Mouse (Mus musculus) heart, adult 9 months (tissue): Measurements from ENCODE around the gene Sox5.

Source experiments
- DNase-seq, 2 experiments: peaks; one replicate each; pipeline ENCODE4 v3.0.0; 2022; ENCODE audit warnings: low spot score in 2 of 2

The Sox5 gene

DNA sequence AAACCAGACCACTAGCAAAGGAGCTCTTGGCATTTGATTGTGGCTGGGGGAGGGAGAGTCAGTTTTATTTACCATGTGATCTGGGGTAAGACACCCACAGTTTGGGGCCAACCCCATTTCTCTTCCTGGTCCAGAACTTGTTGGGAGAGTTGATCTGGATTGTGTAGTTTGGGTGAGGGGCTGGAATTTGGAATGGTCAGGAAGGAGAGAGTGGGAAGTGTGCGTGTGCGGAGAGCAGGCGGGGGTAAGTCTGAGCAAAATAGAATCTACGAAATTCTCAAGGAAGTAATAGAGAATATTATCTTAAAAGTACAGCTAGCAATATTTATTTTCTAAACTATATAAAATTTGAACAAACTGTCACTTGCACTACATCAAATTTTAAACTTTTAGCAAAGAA is 445.0 kb downstream of the Sox5 start:
- DNase-seq, result no peak

DNA sequence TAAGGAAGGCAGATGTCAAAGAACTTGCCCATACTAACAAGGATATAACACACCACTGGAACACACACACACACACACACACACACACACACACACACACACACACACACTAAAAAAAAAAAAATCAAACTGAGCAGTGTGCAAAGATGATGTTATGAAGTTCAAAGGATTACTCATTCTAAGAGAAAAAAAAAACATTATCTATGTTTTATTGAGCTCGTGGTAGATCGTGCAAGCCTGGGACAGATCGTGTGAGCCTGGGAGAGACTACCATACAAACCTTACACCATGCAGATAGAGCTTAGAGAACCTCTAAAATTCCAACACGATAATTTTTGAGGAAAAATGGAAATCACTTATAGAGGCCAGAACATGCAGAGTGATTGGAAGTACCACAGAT is 448.6 kb downstream of the Sox5 start:
- DNase-seq, result no peak

DNA sequence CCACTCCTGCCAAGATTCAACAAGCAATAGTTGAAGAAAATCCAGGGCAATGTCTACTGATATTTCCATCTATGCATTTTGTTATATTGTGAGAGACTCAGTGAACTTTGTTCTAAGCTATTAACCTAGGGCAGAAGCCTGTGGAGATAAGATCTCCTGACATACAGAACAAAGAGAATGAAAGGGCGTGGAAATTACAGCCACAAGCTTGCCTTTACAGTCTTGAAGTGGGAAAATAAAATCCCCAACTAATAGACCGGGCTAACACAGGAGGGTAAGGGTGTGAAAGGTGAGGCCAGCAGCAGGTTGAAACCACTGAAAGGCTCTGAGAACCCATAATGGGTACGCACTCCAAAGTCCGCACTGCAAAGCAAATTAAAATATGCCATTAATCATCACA is 449.8 kb downstream of the Sox5 start:
- DNase-seq, result no peak

DNA sequence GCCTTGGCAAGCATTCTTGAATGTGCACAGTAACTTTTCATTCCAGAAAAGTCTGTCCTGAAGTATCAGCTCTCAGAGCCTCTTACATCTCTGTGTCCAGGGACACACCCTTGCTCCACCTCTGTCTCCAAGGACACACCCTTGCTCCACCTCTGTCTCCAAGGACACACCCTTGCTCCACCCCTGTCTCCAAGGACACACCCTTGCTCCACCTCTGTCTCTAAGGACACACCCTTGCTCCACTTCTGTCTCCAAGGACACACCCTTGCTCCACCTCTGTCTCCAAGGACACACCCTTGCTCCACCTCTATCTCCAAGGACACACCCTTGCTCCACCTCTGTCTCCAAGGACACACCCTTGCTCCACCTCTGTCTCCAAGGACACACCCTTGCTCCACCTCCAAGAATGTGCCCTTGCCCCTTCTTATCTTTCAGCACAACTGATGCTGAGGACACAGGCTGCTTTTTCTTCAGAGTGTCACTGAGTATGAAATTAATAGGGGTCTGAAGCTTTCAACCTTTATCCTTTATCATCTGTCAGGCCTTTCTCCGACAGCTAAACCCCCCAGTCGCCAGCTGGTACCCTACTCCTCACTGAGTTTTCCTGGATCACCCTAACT is 452.4 kb downstream of the Sox5 start:
- no peak for DNase-seq

DNA sequence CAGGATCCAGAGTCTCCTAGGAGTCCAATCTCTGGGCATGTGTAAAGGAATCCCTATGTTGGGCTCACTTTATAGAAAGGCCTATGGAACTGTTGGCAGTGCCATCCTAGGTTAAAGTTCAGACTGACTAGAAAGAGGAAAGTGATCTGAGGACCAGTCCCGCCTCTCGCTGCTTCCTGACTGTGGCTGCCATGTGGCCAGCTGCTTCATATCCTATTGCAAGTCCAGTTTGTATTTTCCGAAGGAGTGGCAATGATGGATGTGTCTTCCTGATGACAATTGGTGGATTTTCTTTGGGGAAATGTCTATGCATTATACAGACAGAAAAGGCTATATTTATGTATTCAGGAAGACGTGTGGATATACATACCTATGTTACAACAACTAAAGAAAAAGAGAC is 453.0 kb downstream of the Sox5 start:
- DNase-seq, result no peak

DNA sequence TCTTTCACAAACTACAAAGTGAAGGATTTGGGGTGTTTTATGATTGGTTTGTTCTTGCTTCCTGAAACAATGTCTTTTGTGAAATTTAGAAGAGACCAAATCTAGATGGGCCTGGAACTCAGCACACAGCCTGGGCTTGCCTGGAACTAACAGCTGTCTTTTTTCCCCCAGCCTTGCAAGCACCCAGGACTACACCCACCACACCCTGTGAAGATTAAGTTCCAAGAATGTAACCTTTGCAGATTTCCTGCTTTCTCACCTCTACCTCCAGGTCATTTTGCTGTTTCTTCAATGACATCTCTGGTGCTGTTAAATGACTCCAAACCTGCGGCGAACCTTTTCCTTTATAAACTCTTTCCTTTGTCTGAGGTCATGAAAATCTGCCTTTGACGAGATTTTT is 455.0 kb downstream of the Sox5 start:
- no peak for DNase-seq

DNA sequence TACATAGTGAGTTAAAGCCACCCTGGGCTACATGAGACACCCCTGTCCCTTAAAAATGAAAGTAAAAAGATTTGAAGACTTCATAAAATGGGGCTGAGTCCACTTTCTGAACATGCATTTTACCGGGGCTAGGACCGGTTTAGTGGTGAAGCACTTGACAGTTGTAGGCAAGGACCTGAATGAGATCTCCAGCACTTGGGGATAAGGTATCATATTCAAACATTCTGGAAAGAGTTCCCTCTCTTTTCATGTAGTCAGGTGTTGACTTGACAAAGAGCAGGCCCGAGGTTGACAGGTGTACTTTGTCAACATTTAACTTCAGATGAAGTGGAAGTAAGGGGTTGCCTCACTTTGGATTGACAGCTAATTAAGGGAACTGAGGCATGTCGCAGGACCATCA is 458.4 kb downstream of the Sox5 start:
- DNase-seq, result no peak

DNA sequence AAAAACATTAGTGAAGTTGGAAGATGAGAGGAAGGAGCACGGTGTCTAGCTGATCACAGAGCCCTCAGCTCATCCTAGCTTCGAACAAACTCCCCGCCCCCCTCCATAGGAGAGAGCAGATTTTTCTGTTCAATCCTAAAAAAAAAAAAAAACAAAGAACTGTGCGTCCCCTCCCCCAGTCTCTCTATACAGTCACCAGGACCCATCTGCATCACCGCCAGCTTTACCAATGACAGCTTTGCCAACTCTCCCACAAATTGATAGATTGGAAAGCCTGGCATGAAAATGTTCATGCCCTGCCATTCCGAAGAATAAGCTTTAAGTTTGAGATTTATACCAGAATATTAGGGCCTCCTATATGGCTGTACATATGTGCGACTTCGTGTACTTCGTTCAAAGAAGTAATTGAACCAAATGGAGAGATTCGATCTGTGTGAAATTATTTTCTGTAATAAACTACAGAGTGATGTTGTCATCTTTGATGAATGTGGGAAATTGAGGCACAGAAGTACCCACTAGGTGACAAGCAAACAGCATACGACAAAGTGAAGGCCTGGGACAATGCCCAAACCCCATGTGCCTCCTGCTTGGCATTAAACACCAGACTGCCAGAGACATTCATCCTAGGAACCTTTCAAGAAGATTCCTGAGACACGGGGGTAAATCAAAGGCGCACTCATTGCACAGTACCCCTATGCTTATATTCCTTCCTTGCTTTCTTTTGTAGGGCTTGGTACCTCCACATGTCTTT is 459.3 kb downstream of the Sox5 start:
- no peak for DNase-seq

DNA sequence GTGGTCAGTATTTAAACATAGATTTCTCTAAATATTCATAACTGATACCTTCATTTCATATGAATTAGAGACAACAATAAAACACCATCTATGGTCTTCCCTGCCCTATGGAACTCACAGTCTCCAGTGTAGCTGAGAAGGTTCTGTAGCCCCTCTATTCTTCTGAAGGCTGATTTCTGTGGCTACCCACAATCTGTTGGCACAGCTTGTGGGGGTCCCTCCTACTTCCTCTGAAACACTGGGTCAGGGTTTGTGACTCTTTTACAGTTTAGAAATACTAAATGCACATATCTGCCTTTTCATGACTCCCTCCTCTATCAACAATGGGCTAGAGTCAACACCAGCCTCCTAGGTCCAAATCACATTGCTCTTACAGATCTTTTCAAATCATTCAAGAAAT is 461.4 kb downstream of the Sox5 start:
- DNase-seq, result no peak

DNA sequence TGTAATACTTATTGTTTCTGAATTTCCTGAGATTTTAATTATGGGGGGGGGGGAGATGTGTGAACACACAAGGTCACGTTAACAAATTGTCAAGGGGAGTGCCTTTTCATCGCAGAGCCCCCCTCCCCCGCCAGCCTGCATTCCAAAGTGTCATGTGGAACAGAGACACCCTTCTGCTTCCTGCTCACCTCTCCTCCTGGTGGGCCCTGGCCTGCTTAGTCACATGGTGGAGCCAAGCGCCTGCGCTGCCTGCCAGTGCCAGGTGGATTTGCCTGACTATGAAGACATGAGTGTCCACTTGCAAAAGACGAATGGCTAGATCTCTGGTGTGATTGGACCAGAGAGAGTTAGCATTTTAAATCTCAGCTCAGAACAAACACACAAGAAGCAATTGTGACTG is 462.1 kb downstream of the Sox5 start:
- no peak for DNase-seq

DNA sequence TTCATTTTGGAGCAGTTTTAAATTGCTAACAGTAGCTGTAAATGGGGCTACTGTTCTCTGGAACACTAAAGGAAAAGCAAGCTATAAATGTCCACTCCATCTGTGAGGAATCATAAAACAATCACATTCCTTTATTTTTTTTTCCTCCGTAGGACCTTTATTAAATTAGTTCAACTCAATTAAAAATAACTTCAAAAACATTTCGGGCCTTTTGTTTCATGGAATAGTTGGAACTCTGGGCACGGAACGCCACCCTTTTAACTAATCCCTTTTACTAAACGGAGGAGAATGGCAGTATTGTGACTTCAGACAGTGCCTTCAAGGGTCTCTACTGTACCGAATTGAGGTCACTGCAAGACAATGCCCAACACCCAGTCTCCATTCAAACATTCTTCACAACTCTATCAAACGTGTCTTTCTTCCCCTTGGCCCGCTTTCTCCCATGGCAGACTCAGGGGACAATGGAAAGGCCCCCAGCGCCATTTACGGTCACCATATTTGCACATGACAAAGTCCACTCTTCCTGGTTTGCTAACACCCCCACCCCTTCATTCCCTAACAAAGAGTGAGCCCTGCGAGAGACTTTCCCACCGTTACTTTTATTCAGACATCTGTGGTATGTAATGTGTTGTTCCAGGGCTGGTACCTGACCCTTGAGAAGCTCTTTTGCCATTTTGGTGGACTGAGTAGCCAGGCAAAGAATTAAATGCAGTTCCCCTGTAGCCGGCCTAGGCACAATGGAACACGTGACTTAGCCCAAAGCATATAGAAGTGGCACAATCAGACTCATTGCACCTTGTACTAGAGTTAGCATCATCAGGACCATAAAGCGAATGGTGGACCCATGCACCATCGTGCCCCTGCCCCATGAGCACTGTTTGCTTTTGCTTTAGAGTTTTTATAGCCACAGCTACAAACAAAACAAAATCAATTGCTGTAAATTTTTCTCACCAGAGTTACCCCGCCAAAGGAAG is 468.7 kb downstream of the Sox5 start:
- DNase-seq, result no peak

DNA sequence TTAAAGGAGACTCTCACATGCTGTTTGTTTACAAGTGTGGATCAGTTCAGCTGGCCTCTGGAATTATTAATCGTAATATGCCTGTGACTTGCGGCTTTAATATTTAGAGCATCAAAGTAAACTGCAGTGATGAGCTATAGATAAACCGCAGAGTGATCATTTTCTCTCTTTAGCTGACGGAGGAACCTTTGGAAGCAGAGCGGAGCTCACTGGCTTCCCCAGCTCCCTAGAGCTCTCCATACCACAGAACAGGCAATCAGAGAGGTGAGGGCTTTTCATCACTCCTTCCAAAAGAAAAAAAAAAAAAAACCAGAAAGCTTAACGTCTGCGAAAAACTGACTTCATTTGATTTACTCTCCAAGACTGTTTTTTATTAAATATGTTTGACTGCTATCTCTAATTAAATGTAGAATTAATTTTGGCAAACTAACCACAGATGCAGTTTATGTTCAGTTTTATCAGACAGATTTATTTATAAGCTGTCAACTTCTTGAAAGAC is 469.4 kb downstream of the Sox5 start:
- no peak for DNase-seq

DNA sequence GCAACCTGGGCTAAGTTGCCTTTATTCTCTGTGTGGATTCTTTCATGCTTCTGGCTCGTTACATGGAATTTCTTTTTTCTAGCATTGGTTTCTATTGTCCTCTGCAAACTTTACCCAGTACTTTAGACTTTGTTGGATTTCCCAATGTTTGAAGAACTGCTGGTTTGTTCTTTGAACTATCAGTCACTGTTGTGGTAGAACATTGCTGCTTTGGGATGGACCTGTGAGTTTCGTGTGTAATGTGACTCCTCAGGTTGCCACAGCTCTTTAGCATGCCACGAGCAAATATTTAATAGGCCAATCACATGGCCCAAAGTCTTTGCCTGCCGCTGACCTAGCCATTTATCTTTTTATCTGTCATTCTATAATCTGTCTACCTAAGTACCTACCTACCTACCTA is 470.0 kb downstream of the Sox5 start:
- DNase-seq, result no peak

DNA sequence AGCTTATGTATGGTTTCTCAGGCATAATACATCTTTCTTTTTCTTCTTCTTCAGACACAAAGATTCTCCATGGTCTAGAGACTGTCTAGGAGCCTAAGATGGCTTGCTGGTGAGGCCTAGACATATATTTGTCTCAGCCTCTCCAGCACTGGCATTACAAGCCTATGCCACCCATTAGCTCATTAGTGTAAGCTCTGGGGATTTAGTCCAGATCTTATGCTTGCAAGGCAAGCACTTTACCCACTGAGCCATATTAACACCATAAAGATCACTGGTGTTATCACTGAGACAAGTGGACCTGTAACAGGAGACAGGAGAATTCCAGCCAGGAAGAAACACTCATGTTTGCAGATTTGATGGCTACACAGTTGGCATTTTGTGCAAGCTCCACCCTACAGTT is 472.6 kb downstream of the Sox5 start:
- no peak for DNase-seq

DNA sequence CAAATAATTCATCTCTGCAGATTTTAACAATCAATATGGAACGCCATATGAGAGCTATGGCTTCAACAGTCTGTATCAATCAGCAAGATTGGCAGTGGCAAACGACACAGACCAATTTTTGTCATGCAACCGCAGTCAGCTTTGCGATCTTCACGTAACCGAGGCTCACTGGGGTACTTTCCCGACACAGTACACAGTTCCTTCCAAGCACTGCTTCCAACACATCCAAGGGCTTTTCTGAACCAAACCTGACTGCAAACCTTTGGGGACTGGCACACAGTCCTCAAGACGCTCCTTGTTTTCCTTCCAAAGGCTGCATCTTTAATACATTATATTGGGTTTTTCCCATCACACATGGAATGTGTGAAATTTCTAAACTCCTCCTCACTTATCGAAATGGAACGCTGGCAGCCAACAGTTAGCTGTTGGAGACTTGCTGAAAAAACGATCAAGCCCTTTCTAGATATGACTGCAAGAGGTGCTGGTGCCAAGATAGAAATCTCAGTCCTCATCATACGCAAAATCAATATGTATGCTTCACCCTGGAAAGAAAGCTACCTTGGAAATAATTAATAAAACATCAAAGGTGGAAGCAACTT is 474.1 kb downstream of the Sox5 start:
- no peak for DNase-seq

DNA sequence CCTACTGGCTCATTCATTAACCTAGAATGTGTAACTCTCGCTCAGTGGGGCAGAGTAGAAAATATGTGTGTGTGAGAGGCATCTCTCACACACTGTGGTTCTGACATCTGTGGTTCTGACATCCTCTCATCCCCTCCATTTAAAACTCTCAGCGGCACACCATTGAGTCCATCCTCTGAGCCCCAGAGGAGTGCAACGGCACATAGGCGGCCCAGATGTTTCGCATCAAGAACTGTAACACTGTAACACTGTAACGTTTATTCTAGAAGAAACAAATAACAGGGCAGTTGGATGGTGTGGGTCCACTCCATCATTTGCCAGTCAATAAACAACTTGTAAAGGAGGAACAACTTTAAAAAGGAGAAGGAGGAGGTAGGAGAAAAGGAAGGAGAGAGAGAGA is 479.0 kb downstream of the Sox5 start:
- no peak for DNase-seq

DNA sequence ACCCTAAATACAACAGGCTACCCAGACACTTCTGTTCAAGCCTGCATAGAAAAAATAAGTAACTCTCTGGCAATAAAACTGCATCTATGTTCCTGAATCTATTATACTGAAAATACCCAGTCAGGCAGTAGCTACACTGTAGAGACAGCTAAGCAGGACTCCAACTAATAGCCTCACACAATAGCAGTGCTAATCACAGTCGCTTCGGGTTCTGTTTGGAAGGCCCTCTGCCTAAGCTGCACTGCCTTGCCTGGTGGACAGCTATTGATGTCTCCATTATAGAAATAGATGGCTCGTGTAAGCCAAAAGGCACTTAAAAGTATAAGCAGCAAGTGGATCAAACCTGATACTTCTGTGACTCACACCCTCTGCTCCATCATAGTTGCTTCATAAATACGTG is 480.7 kb downstream of the Sox5 start:
- no peak for DNase-seq

DNA sequence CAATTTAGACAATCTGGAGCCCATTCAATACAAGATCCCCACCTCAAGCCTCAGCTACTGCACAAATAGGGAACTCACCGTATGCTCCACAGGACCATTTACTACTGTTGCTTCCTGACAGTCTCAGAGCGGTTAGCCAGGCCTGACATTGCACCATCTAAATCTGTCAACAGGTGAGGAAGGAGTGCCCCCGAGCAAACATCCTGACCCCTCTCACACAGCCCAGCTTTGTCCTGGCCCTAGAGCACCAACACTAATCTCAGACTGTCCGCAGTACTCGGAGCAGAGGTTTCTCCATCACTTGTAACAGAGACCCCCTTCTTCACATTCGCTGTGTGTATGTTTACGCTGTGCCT is 482.3 kb downstream of the Sox5 start:
- DNase-seq, result no peak

DNA sequence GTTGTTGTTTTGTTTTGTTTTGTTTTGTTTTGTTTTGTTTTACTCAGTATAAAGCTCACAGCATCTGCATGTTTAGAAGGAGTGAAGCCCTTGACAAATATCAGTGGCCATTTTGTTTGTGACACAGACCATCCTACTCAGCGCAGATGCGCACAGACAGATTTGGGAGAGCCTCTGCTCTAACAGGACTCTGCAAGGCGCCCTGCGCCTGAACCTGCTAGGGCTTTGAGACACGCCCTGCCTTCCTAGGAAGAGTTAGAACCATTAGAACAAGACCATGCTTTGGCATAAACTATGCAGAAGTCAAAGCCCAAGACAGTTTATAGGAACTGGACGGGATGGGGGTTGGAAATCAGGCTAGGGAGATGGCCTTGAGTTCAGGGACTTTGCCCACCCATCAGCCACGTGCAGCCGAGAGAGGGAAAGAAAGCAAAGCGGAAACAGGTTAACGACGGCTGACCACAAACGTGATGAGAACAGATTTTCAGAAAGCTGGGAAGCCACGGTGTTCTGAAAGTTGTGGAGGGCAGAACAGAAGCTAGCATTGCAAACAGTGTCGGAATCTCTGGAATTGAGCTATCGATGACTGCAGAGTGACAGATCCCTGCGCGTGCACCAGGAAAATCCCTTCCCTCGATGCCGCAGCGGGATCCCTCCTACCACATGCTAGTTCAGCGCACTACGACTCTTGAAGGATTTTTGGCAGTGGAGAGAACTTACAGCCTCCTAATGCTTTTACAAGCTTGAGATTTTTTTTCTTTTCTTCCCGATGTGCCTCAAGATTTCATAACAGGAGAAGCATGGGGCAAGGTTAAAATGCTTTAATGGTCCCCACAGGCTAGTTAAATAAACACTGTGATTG is 482.9 kb downstream of the Sox5 start:
- DNase-seq, result no peak

DNA sequence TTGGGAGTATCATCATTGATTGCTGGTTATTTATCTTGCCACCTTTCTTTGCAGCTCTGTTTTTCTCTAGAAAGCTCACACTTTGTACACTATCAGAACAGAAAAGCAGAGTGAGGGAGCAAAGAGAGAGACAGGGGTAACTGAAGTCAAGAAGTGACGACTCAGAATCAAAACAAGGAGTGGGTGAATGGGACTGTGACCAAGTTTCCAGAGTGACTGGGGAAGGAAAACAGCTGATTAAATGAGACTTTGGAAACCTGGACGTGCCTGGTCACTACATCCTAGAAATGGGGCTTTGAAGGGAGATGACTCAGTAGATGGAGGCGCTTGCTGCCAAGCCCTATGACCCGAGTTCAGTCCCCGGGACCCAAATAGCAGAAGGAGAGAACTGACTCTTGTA is 483.9 kb downstream of the Sox5 start:
- no peak for DNase-seq

DNA sequence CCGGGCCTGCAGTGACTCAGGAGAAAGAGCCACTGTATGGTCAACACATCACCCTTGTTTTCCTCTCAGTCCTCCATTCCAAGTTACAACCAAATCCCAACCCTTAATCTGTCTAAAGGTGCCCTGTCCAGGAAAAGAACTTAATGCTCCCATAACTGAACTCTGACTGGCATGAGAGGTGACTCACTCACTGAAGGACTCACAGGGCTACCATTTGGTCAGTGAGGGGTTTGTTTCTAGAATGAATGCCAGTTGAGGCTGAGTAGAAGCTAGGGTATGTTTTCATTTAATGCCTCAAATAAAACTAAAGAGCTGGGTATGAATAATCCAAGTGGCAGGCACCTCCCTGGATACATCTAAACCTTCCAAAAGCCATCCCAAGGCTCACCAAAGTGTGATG is 484.6 kb downstream of the Sox5 start:
- no peak for DNase-seq
